Mouse (Mus musculus) kidney, postnatal 36 days (tissue): Measurements from ENCODE around the gene Gm11564.
"Not testable (repeated sequence)": the region's sequence is repeated elsewhere in the genome, so short reads cannot be mapped to it uniquely, and the experiment has no call there.

Source experiments
- DNase-seq, 2 experiments: peaks; one replicate each; pipeline ENCODE4 v3.0.0; 2021 to 2022; ENCODE audit warnings: mixed read lengths in 2 of 2

Gm11564 gene

DNA sequence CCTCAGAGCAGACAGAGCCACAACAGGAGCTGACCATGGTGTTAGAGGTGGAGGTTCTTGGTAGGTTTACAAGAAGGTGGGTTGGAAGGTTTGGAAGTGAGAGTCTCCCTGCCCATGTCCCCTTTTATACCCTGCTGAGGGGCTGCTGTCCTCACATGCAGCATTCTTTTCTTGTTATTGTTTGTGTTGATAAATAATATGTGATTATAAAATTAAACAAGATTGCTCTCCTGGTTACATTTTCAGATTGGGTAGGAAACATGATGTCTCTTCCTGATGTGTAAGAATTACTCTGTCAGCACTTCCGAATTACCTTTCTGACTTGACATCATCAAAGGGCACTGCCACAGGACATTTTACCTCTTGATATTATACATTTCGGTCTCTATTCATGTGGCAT lies at the start of gene Gm11564:
TSS of gene Gm11564 (minus strand) at position 101 of the 400 bp plus-strand sequence.
- not testable (repeated sequence) for DNase-seq

DNA sequence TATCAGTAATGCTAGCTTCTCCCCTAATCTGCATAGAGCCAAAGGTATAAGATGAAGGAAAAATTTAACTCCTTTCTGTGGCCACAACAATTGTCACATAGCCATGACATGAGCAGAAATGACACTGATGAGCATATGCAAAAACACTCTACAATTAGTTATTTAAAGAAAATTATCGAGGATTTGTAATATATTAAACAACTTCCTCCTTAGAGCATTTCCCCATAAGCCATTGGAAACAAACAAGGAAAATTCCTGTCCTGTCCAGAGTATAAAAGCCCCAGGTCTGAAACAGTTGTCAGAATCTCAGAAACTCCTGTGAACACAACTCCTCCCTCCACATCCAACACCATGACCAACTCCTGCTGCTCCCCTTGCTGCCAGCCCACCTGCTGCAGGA lies 48.7 kb upstream of the Gm11564 start, which contains the start of gene Gm11559:
TSS of gene Gm11559 (plus strand) at position 301 of the 400 bp plus-strand sequence.
- not testable (repeated sequence) for DNase-seq

DNA sequence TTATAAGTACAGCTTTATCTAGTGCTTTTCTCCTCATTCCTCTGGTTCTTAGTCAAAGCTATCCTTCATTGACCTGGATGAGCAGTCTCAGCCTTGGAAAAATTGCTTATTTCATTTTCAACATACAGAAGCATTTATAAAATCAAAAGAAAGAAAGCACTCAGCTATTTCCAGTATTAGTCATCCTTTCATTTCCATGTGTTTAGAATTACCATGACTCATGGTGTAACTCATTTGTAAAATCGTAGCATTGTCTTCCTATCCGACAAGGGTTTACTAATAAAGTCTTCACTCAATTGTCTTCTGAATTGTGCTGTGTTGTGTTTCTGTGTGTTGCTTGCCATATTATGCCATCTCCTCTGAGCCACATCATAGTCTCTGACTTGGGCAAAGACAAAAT lies 43.3 kb upstream of the Gm11564 start:
- DNase-seq, result no peak

DNA sequence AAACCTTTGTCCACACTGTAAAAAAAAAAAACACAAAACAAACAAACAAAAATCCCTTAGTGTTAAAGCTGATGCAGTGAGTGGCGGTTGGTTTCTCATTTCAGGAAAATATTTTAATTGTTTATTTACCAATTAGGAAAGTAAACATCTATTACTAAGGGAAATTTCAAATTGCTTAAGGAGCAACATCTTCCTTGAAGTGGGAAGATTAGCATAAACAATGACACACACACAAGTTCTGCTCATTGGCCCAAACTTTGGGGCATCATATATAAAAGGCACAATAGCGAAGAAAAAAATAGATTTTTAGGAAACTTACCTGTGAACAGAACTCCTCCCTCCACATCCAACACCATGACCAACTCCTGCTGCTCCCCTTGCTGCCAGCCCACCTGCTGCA lies 42.2 kb upstream of the Gm11564 start, which contains the start of gene Gm11568:
TSS of gene Gm11568 (plus strand) at position 301 of the 400 bp plus-strand sequence.
- no peak for DNase-seq

DNA sequence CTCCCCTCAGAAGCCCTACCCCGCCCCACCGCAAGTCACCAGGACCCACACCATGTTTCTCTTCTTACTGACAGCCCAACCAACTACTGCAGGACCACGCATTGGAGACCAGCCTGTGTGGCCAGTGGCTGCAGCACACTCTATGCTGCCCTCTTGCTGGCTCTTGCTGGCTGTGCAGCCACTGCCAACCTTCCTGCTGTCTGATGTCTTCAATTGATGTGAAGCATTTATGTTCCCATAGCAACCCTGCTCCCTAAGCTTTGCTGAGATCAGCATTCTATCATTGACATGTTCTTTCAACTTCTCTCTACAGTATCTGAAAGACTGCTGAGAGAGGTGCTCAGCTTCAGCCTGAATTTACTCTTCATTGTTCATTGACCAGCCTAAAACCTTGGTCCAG lies 38.7 kb upstream of the Gm11564 start:
- peak in 1 of 2 experiments; percentile 4 for DNase-seq

DNA sequence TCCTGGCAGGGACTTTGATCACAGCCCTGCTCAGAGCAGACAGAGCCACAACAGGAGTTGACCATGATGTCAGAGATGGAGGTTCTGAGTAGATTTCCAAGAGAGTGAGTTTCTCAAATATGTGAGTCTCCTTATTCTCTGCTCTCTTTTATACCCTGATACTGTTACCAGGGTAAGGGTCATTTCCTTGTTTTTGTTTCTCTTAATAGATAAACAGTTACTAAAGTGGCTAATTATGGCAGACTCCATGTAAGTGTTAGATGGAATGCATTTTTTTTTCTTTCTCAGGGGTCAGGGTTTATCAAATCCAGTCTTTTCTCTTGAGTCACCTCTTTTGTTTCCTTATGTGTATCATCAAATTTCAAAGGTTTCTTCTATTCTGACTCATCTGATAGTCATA lies 36.0 kb upstream of the Gm11564 start, which contains the start of gene Krtap4-16:
TSS of gene Krtap4-16 (minus strand) at position 101 of the 400 bp plus-strand sequence.
- DNase-seq, result no peak

DNA sequence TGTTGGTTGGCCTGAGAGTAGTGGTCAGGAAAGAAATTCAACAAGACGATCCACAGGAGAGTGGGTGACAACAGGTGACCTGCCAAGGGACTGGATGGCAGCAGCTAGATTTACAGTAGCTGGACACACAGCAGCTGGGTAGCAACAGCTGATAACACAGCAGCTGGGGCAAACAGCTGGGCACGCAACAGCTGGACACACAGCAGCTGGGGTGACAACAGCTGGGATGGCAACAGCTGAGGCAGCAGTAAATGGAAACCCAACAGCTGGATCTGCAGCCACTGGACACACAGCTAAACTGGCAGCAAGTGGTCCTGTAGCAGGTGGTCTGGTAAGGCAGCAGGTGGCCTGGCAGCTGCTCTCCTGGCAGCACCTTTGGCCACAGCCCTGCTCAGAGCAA lies 31.3 kb upstream of the Gm11564 start:
- DNase-seq, result no peak

DNA sequence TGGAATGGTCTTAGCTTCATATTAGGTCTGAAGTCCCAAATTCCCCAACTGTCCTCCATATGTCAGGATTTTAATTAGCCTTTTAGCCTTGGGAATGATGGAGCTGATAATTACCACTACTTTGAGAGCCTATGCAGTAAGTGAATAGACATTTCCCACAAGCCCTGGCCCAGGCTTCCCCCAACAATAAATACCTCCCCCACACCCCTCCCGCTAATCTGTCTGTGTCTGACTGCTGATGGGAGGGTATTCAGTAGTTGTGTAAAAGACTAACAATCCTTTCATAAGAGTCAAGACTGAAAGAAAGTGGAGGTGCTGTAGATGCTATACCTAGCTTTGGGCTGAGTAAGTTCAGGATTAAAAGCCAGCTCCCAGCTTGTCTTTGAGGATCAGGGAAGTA lies 26.7 kb upstream of the Gm11564 start:
- no peak for DNase-seq

DNA sequence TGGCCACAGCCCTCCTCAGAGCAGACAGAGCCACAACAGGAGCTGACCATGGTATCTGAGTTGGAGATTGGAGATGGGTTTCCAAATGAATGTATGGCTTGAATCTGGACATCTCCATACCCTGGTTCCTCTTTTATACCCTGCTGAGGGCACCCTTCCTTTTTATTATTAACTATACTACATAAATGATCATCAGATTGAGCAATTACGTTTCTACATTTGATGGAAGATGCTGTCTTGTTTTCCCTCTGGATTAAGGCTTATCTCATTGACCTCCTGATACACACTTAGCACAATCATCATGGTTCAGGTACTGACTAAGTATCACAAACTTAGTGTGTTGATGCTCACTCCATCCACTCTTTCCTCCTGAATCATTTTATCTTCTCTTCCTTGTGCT lies 22.5 kb upstream of the Gm11564 start, which contains the start of gene 2300003K06Rik:
TSS of gene 2300003K06Rik (minus strand) at position 101 of the 400 bp plus-strand sequence.
- DNase-seq, result no peak

DNA sequence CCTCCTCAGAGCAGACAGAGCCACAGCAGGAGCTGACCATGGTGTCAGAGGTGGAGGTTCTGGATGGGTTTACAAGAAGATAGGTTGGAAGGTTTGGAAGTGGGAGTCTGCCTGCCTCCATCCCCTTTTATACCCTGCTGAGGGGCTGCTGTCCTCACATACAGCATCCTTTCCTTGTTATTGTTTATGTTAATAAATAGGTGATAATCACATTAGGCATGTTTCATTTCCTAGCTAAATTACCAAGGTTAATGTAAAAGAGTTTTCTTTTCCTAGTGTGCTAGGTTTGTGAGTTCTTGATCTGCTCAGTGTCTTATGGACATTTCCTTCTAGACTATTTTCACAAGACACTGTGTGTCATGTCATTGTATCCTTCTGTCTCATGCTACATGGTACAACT lies 5.7 kb downstream of the Gm11564 start, which contains the start of gene Krtap4-13:
TSS of gene Krtap4-13 (minus strand) at position 101 of the 400 bp plus-strand sequence.
- DNase-seq, result not testable (repeated sequence)

DNA sequence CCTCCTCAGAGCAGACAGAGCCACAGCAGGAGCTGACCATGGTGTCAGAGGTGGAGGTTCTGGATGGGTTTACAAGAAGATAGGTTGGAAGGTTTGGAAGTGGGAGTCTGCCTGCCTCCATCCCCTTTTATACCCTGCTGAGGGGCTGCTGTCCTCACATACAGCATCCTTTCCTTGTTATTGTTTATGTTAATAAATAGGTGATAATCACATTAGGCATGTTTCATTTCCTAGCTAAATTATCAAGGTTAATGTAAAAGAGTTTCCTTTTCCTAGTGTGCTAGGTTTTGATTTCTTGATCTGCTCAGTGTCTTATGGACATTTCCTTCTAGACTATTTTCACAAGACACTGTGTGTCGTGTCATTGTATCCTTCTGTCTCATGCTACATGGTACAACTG lies 11.1 kb downstream of the Gm11564 start, which contains the start of gene Gm11554:
TSS of gene Gm11554 (minus strand) at position 101 of the 400 bp plus-strand sequence.
- DNase-seq, result not testable (repeated sequence)

DNA sequence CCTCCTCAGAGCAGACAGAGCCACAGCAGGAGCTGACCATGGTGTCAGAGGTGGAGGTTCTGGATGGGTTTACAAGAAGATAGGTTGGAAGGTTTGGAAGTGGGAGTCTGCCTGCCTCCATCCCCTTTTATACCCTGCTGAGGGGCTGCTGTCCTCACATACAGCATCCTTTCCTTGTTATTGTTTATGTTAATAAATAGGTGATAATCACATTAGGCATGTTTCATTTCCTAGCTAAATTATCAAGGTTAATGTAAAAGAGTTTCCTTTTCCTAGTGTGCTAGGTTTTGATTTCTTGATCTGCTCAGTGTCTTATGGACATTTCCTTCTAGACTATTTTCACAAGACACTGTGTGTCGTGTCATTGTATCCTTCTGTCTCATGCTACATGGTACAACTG lies 16.6 kb downstream of the Gm11564 start, which contains the start of gene Gm11569:
TSS of gene Gm11569 (minus strand) at position 101 of the 400 bp plus-strand sequence.
- DNase-seq, result not testable (repeated sequence)

DNA sequence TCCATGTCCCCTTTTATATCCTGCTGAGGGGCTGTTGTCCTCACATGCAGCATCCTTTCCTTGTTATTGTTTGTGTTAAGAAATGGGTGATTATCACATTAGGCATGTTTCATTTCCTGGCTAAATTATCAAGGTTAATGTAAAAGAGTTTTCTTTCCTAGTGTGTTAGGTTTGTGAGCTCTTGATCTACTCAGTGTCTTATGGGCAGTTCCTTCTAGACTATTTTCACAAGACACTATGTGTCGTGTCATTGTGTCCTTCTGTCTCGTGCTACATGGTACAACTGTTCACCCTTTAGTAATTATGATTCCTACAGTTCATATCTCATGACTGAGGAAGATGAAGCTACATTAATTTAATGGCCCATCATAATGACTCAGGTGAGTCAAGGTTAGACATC lies 22.1 kb downstream of the Gm11564 start, which contains the start of gene Gm11596:
TSS of gene Gm11596 (minus strand) at position 101 of the 400 bp plus-strand sequence.
- no peak for DNase-seq

DNA sequence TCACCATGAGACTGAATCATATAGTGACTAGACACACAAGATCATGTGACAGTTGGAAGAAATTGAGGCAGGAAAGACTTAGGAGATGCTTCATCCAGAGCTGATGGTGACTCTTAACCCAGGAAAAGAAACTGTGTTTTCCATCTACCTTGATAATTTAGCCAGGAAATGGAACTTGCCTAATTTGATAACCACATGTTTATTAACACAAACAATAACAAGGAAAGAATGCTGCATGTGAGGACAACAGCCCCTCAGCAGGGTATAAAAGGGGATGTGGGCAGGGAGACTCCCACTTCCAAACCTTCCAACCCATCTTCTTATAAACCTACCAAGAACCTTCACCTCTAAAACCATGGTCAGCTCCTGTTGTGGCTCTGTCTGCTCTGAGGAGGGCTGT lies 30.6 kb downstream of the Gm11564 start, which contains the start of gene Krtap4-9:
TSS of gene Krtap4-9 (plus strand) at position 301 of the 400 bp plus-strand sequence.
- DNase-seq, result not testable (repeated sequence)

DNA sequence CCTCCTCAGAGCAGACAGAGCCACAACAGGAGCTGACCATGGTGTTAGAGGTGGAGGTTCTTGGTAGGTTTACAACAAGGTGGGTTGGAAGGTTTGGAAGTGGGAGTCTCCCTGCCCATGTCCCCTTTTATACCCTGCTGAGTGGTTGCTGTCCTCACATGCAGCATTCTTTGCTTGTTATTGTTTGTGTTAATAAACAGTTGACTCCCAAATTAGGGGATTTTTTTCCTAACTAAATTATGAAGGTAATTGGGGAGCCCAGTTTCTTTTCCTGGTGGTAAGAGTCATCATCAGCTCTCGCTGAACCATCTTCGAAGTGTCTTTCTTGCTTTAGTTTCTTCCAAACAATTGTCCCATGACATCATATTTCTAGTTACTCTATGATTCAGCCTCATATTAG lies 34.9 kb downstream of the Gm11564 start, which contains the start of gene Krtap4-8:
TSS of gene Krtap4-8 (minus strand) at position 101 of the 400 bp plus-strand sequence.
- DNase-seq, result no peak

DNA sequence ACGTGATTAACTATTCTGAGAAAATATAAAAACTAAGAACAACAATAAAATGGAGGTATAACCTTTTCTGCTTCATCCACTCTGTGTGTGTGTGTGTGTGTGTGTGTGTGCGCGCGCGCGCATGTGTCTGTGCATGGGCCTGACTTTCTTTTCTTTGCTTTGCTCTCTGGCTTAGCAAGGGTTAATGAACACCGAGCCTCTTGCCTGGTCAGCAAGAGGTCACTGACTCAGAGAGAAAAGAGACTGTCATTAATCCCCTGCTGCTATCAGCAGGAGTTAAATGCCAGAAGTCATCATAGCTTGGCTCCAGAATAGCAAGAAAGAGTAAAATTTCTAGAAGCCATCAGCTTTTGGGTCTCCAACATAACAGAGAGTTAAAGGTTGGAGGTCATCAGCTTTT lies 37.1 kb downstream of the Gm11564 start:
- peak in 1 of 2 experiments; percentile 13 for DNase-seq

DNA sequence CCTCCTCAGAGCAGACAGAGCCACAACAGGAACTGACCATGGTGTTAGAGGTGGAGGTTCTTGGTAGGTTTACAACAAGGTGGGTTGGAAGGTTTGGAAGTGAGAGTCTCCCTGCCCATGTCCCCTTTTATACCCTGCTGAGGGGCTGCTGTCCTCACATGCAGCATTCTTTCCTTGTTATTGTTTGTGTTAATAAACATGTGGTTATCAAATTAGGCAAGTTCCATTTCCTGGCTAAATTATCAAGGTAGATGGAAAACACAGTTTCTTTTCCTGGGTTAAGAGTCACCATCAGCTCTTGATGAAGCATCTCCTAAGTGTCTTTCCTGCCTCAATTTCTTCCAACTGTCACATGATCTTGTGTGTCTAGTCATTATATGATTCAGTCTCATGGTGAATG lies 42.7 kb downstream of the Gm11564 start, which contains the start of gene Gm11595:
TSS of gene Gm11595 (minus strand) at position 101 of the 400 bp plus-strand sequence.
- DNase-seq, result not testable (repeated sequence)

DNA sequence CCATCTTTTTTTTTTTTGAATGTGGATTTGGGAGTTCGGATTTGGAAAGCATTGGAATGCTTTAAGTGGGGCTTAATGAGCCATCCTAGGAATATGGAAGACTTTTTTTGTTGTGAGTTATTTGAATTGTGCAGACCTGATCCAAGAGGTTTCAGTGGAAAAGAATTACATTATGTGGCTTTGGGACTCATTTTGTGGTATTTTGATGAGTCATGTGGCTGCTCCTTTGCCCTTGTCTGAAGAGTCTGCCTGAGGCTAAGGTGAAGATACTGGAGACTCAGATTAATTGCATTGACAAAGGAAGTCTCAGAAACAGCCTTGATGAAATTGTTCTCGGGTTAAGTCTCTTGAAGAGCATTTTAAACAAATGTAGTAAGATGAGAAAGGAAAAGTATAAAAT lies 47.1 kb downstream of the Gm11564 start:
- DNase-seq, result no peak
